Mouse (Mus musculus): ENCODE results near the gene Icosl. TPM values are rescaled to one million over a fixed set of nuclear protein-coding genes. Genes with fewer than 3 reads are reported as not detected.
A peak's percentile ranks its signal among the peaks of the same experiment; 100 is the strongest.
"Not testable (repeated sequence)": the region's sequence is repeated elsewhere in the genome, so short reads cannot be mapped to it uniquely, and the experiment has no call there.

The Icosl gene
- polyA plus RNA-seq, 1 experiment = 0.02 TPM

GRCm38 (mm10) chr10:78105548-78105947, 36.4 kb downstream of the Icosl start:
- Histone ChIP-seq H3K79me2 (ENCODE audit: control insufficient read depth, insufficient read depth) (no peaks in the 10 kb centered on the region), H3K4me3 (no peak overlapping the region), H3K36me3 (ENCODE audit: control insufficient read depth, insufficient read depth) (no peaks in the 10 kb centered on the region), H3K4me2 (ENCODE audit: low read depth) (peak overlapping the region; percentile 42), H3K27me3 (ENCODE audit: control insufficient read depth, insufficient read depth, insufficient read length) (peaks cover 19% of the 10 kb centered on the region), H3ac (ENCODE audit: control insufficient read depth, insufficient read length) (no peak overlapping the region)
- TF ChIP-seq CEBPB (IDR thresholded peaks at IDR 0.05; ENCODE audit: insufficient read depth, poor library complexity, severe bottlenecking) (no peak), MYOG (IDR thresholded peaks at IDR 0.05; ENCODE audit: control insufficient read depth in 1 of 3, insufficient read depth in 1 of 3, insufficient read length in 2 of 3, low read depth in 2 of 3) (no peak), SRF (IDR thresholded peaks at IDR 0.05; ENCODE audit: control insufficient read depth, insufficient read length, low read depth) (no peak), REST (IDR thresholded peaks at IDR 0.05; ENCODE audit: insufficient read depth, insufficient read length) (no peak), USF1 (IDR thresholded peaks at IDR 0.05; ENCODE audit: low read depth) (no peak), MYOD1 (IDR thresholded peaks at IDR 0.05; ENCODE audit: control insufficient read depth in 1 of 3, insufficient read length in 2 of 3, low read depth in 2 of 3) (no peak), POLR2A (IDR thresholded peaks at IDR 0.05; ENCODE audit: insufficient read length, low read depth) (no peak), E2F4 (IDR thresholded peaks at IDR 0.05; ENCODE audit: insufficient read depth) (no peak), TCF3 (IDR thresholded peaks at IDR 0.05; ENCODE audit: insufficient read length, low read depth) (no peak), TCF12 (IDR thresholded peaks at IDR 0.05; ENCODE audit: insufficient read depth, poor library complexity, severe bottlenecking) (no peak), MAX (IDR thresholded peaks at IDR 0.05; ENCODE audit: low read depth) (no peak), POLR2AphosphoS2 (IDR thresholded peaks at IDR 0.05; ENCODE audit: insufficient read length, low read depth) (no peak)

GRCm38 (mm10) chr10:78114521-78115092, 45.5 kb downstream of the Icosl start:
- H3ac ChIP-seq (ENCODE audit: control insufficient read depth, insufficient read length) = no peak overlapping the region
- no peaks in the 10 kb centered on the region for H3K36me3 ChIP-seq (ENCODE audit: control insufficient read depth, insufficient read depth)
- no peak for TF ChIP-seq E2F4 (IDR thresholded peaks at IDR 0.05; ENCODE audit: insufficient read depth)
- no peak for TF ChIP-seq USF1 (IDR thresholded peaks at IDR 0.05; ENCODE audit: low read depth)
- TF ChIP-seq MYOD1 (IDR thresholded peaks at IDR 0.05; ENCODE audit: control insufficient read depth in 1 of 3, insufficient read length in 2 of 3, low read depth in 2 of 3) = no peak
- TF ChIP-seq TCF12 (IDR thresholded peaks at IDR 0.05; ENCODE audit: insufficient read depth, poor library complexity, severe bottlenecking) = no peak
- TF ChIP-seq TCF3 (IDR thresholded peaks at IDR 0.05; ENCODE audit: insufficient read length, low read depth) = no peak
- no peak for TF ChIP-seq POLR2AphosphoS2 (IDR thresholded peaks at IDR 0.05; ENCODE audit: insufficient read length, low read depth)
- no peak for TF ChIP-seq SRF (IDR thresholded peaks at IDR 0.05; ENCODE audit: control insufficient read depth, insufficient read length, low read depth)
- no peak for TF ChIP-seq REST (IDR thresholded peaks at IDR 0.05; ENCODE audit: insufficient read depth, insufficient read length)
- no peak for TF ChIP-seq CEBPB (IDR thresholded peaks at IDR 0.05; ENCODE audit: insufficient read depth, poor library complexity, severe bottlenecking)
- no peak for TF ChIP-seq MYOG (IDR thresholded peaks at IDR 0.05; ENCODE audit: control insufficient read depth in 1 of 3, insufficient read depth in 1 of 3, insufficient read length in 2 of 3, low read depth in 2 of 3)
- no peak for TF ChIP-seq POLR2A (IDR thresholded peaks at IDR 0.05; ENCODE audit: insufficient read length, low read depth)
- TF ChIP-seq MAX (IDR thresholded peaks at IDR 0.05; ENCODE audit: low read depth) = no peak
- no peak overlapping the region for H3K4me3 ChIP-seq
- peaks cover 6% of the 10 kb centered on the region for H3K27me3 ChIP-seq (ENCODE audit: control insufficient read depth, insufficient read depth, insufficient read length)
- no peaks in the 10 kb centered on the region for H3K79me2 ChIP-seq (ENCODE audit: control insufficient read depth, insufficient read depth)
- H3K4me2 ChIP-seq (ENCODE audit: low read depth) = no peak overlapping the region

GRCm38 (mm10) chr10:78115153-78115552, 46.1 kb downstream of the Icosl start:
- Histone ChIP-seq H3ac (ENCODE audit: control insufficient read depth, insufficient read length) (no peak overlapping the region), H3K4me3 (no peak overlapping the region), H3K79me2 (ENCODE audit: control insufficient read depth, insufficient read depth) (no peaks in the 10 kb centered on the region), H3K27me3 (ENCODE audit: control insufficient read depth, insufficient read depth, insufficient read length) (peaks cover 12% of the 10 kb centered on the region), H3K4me2 (ENCODE audit: low read depth) (no peak overlapping the region), H3K36me3 (ENCODE audit: control insufficient read depth, insufficient read depth) (no peaks in the 10 kb centered on the region)
- TF ChIP-seq POLR2A (IDR thresholded peaks at IDR 0.05; ENCODE audit: insufficient read length, low read depth) (no peak), USF1 (IDR thresholded peaks at IDR 0.05; ENCODE audit: low read depth) (no peak), TCF12 (IDR thresholded peaks at IDR 0.05; ENCODE audit: insufficient read depth, poor library complexity, severe bottlenecking) (no peak), E2F4 (IDR thresholded peaks at IDR 0.05; ENCODE audit: insufficient read depth) (no peak), POLR2AphosphoS2 (IDR thresholded peaks at IDR 0.05; ENCODE audit: insufficient read length, low read depth) (no peak), MAX (IDR thresholded peaks at IDR 0.05; ENCODE audit: low read depth) (no peak), MYOG (IDR thresholded peaks at IDR 0.05; ENCODE audit: control insufficient read depth in 1 of 3, insufficient read depth in 1 of 3, insufficient read length in 2 of 3, low read depth in 2 of 3) (no peak), MYOD1 (IDR thresholded peaks at IDR 0.05; ENCODE audit: control insufficient read depth in 1 of 3, insufficient read length in 2 of 3, low read depth in 2 of 3) (no peak), CEBPB (IDR thresholded peaks at IDR 0.05; ENCODE audit: insufficient read depth, poor library complexity, severe bottlenecking) (no peak), TCF3 (IDR thresholded peaks at IDR 0.05; ENCODE audit: insufficient read length, low read depth) (no peak), REST (IDR thresholded peaks at IDR 0.05; ENCODE audit: insufficient read depth, insufficient read length) (no peak), SRF (IDR thresholded peaks at IDR 0.05; ENCODE audit: control insufficient read depth, insufficient read length, low read depth) (no peak)

GRCm38 (mm10) chr10:78119422-78119821, 50.3 kb downstream of the Icosl start:
- peaks cover 14% of the 10 kb centered on the region for H3K27me3 ChIP-seq (ENCODE audit: control insufficient read depth, insufficient read depth, insufficient read length)
- H3ac ChIP-seq (ENCODE audit: control insufficient read depth, insufficient read length) = no peak overlapping the region
- no peak overlapping the region for H3K4me3 ChIP-seq
- no peak overlapping the region for H3K4me2 ChIP-seq (ENCODE audit: low read depth)
- H3K36me3 ChIP-seq (ENCODE audit: control insufficient read depth, insufficient read depth) = no peaks in the 10 kb centered on the region
- H3K79me2 ChIP-seq (ENCODE audit: control insufficient read depth, insufficient read depth) = no peaks in the 10 kb centered on the region
- TF ChIP-seq TCF3 (IDR thresholded peaks at IDR 0.05; ENCODE audit: insufficient read length, low read depth) = no peak

- not testable (repeated sequence) for H3K79me2 ChIP-seq (ENCODE audit: control insufficient read depth, insufficient read depth); H3K4me2 ChIP-seq (ENCODE audit: low read depth); H3K4me3 ChIP-seq; H3ac ChIP-seq (ENCODE audit: control insufficient read depth, insufficient read length); H3K36me3 ChIP-seq (ENCODE audit: control insufficient read depth, insufficient read depth)
- H3K27me3 ChIP-seq (ENCODE audit: control insufficient read depth, insufficient read depth, insufficient read length) = peaks cover 15% of the 10 kb centered on the region
These were observed 55.0 kb downstream of the Icosl start for GRCm38 (mm10) chr10:78124137-78124536.

- H3K27me3 ChIP-seq (ENCODE audit: control insufficient read depth, insufficient read depth, insufficient read length) = peaks cover 16% of the 10 kb centered on the region
- not testable (repeated sequence) for H3K4me2 ChIP-seq (ENCODE audit: low read depth); H3K79me2 ChIP-seq (ENCODE audit: control insufficient read depth, insufficient read depth); H3ac ChIP-seq (ENCODE audit: control insufficient read depth, insufficient read length); H3K4me3 ChIP-seq; H3K36me3 ChIP-seq (ENCODE audit: control insufficient read depth, insufficient read depth)
These were observed 56.0 kb downstream of the Icosl start for GRCm38 (mm10) chr10:78125061-78125460.
